Mouse (Mus musculus): ENCODE results near the gene Arhgap22. TPM values are rescaled to one million over a fixed set of nuclear protein-coding genes. Genes with fewer than 3 reads are reported as not detected.

Arhgap22 gene
- polyA plus RNA-seq, 1 experiment, result 10.8 TPM

DNA sequence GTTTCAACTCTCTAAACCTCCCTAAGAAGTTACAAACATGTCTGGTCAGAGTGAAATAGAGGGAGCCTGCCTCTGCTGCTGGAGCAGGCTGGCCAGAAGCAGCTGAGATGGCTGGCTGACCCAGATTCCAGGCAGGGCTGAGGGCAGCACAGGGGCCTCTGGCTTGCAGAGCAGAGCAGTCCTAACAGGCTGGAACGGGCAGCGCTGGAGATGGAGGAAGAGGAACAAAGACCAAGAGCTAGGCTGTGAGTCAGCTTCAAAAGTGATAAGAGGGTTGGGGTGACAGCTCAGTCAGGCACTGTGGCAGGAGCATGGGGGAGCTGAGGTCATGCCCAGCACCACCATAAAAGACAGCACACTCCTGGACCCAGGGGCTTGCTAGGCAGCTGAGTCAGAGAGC is 62.4 kb downstream of the Arhgap22 start:
- Histone ChIP-seq H3K36me3 (ENCODE audit: control insufficient read depth, insufficient read depth, low read length, poor library complexity, severe bottlenecking) (no peaks in the 10 kb centered on the region), H3K9me3 (replicated peaks; ENCODE audit: control insufficient read depth, insufficient read depth, low read length, poor library complexity, severe bottlenecking) (no peaks in the 10 kb centered on the region), H3K4me3 (ENCODE audit: low read depth, low read length) (no peak overlapping the region), H3K9ac (ENCODE audit: low read depth, poor library complexity, severe bottlenecking) (no peak overlapping the region), H3K27ac (ENCODE audit: insufficient read depth, low read length) (no peak overlapping the region), H3K4me1 (ENCODE audit: control insufficient read depth, insufficient read depth, low read length) (no peaks in the 10 kb centered on the region), H3K27me3 (ENCODE audit: control insufficient read depth, insufficient read depth, low read length, poor library complexity, severe bottlenecking) (no peaks in the 10 kb centered on the region)
- no peak for TF ChIP-seq POLR2A (IDR thresholded peaks at IDR 0.05; ENCODE audit: insufficient read depth, low read length)

DNA sequence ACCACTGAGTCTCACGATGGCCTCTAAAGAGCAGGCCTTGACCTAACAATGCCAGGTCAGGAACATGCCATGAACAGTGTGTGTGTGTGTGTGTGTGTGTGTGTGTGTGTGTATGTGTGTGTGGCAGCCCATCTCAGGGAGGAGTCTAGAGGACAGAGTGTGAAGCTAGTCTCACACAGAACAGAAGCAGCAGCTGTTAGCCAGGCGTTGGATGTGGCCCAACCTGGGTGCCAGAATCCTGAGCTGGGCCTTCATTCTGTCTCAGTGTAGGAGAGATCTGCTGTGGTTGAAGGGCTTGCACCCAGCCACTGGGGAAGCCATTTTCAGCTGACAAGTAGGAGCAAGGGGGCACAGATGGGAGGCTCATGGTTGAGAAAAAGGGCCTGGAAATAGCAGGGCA is 64.5 kb downstream of the Arhgap22 start:
- H3K27ac ChIP-seq (ENCODE audit: insufficient read depth, low read length), result no peak overlapping the region
- H3K36me3 ChIP-seq (ENCODE audit: control insufficient read depth, insufficient read depth, low read length, poor library complexity, severe bottlenecking), result no peaks in the 10 kb centered on the region
- H3K9me3 ChIP-seq (replicated peaks; ENCODE audit: control insufficient read depth, insufficient read depth, low read length, poor library complexity, severe bottlenecking), result no peaks in the 10 kb centered on the region
- TF ChIP-seq POLR2A (IDR thresholded peaks at IDR 0.05; ENCODE audit: insufficient read depth, low read length) (no peak), CTCF (IDR thresholded peaks at IDR 0.05; ENCODE audit: low read depth, low read length) (no peak), EP300 (IDR thresholded peaks at IDR 0.05; ENCODE audit: insufficient read depth, low read depth, low read length) (no peak)
- no peak overlapping the region for H3K4me3 ChIP-seq (ENCODE audit: low read depth, low read length)
- no peaks in the 10 kb centered on the region for H3K27me3 ChIP-seq (ENCODE audit: control insufficient read depth, insufficient read depth, low read length, poor library complexity, severe bottlenecking)
- no peaks in the 10 kb centered on the region for H3K4me1 ChIP-seq (ENCODE audit: control insufficient read depth, insufficient read depth, low read length)
- H3K9ac ChIP-seq (ENCODE audit: low read depth, poor library complexity, severe bottlenecking), result no peak overlapping the region

DNA sequence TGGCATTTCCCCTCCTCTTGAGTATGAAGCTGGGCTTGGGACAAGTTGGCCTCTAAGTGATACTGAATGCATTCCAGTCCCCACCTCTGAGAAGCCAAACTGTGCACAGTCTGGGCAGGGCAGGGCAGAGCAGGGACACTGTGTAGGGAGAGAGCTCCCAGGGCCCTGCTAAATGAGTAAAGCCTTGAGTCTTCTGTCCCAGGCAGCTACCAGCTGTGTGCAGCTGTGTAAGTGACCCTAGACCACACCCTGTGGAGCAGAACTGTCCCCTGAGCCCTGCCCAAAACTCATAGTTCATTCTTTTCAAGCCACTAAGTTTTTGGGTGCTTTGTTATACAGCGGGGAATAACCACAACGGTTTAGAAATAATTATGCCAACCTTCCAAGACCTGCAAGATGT is 67.1 kb downstream of the Arhgap22 start:
- H3K27me3 ChIP-seq (ENCODE audit: control insufficient read depth, insufficient read depth, low read length, poor library complexity, severe bottlenecking), result no peaks in the 10 kb centered on the region
- H3K9ac ChIP-seq (ENCODE audit: low read depth, poor library complexity, severe bottlenecking), result no peak overlapping the region
- no peaks in the 10 kb centered on the region for H3K9me3 ChIP-seq (replicated peaks; ENCODE audit: control insufficient read depth, insufficient read depth, low read length, poor library complexity, severe bottlenecking)
- no peak overlapping the region for H3K27ac ChIP-seq (ENCODE audit: insufficient read depth, low read length)
- no peaks in the 10 kb centered on the region for H3K36me3 ChIP-seq (ENCODE audit: control insufficient read depth, insufficient read depth, low read length, poor library complexity, severe bottlenecking)
- no peak overlapping the region for H3K4me3 ChIP-seq (ENCODE audit: low read depth, low read length)
- TF ChIP-seq EP300 (IDR thresholded peaks at IDR 0.05; ENCODE audit: insufficient read depth, low read depth, low read length) (no peak), CTCF (IDR thresholded peaks at IDR 0.05; ENCODE audit: low read depth, low read length) (no peak), POLR2A (IDR thresholded peaks at IDR 0.05; ENCODE audit: insufficient read depth, low read length) (no peak)
- H3K4me1 ChIP-seq (ENCODE audit: control insufficient read depth, insufficient read depth, low read length), result no peaks in the 10 kb centered on the region

DNA sequence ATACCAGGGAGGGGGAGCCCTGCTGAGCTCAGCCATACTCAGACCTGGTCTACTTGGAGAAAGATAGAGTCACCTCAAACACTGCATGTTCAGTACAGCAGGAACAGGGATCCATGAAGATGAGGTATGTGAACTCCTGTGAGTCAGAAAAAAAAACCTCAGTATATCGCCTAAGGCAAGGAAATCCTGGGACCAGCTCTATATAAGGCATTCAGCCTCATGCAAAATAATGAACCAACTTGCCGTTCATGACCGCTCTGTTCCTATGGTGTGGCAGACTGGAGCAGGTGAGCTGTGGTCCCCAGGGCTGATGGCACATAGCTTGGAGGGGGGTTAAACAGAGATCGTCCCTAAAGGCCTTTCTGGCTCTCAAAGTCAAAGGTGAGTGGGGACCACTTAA is 68.6 kb downstream of the Arhgap22 start:
- Histone ChIP-seq H3K4me1 (ENCODE audit: control insufficient read depth, insufficient read depth, low read length) (no peaks in the 10 kb centered on the region), H3K9me3 (replicated peaks; ENCODE audit: control insufficient read depth, insufficient read depth, low read length, poor library complexity, severe bottlenecking) (no peaks in the 10 kb centered on the region), H3K36me3 (ENCODE audit: control insufficient read depth, insufficient read depth, low read length, poor library complexity, severe bottlenecking) (no peaks in the 10 kb centered on the region), H3K4me3 (ENCODE audit: low read depth, low read length) (no peak overlapping the region), H3K27me3 (ENCODE audit: control insufficient read depth, insufficient read depth, low read length, poor library complexity, severe bottlenecking) (no peaks in the 10 kb centered on the region), H3K27ac (ENCODE audit: insufficient read depth, low read length) (no peak overlapping the region), H3K9ac (ENCODE audit: low read depth, poor library complexity, severe bottlenecking) (no peak overlapping the region)
- TF ChIP-seq CTCF (IDR thresholded peaks at IDR 0.05; ENCODE audit: low read depth, low read length) (no peak), POLR2A (IDR thresholded peaks at IDR 0.05; ENCODE audit: insufficient read depth, low read length) (no peak), EP300 (IDR thresholded peaks at IDR 0.05; ENCODE audit: insufficient read depth, low read depth, low read length) (no peak)

DNA sequence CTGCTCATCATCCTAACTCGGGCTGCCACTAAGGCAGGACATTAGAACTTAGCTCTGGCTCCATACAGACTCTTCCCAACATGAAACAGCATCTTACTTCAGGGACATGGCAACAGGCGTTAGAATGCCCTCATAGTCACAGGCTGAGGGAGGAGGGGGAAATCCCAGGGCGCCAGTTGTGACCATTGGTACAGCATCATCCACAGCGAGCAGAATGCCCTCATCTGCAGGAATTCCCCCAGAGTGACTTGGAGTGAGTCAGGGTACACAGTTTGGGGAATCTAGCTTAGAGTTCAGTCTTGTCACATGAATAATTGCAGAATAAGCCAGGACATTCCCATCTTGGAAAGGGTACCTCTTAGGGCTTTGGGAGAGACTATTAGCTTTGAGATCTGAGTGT is 74.1 kb downstream of the Arhgap22 start:
- H3K27ac ChIP-seq (ENCODE audit: insufficient read depth, low read length), result no peak overlapping the region
- no peaks in the 10 kb centered on the region for H3K27me3 ChIP-seq (ENCODE audit: control insufficient read depth, insufficient read depth, low read length, poor library complexity, severe bottlenecking)
- H3K4me3 ChIP-seq (ENCODE audit: low read depth, low read length), result no peak overlapping the region
- no peaks in the 10 kb centered on the region for H3K36me3 ChIP-seq (ENCODE audit: control insufficient read depth, insufficient read depth, low read length, poor library complexity, severe bottlenecking)
- no peak for TF ChIP-seq CTCF (IDR thresholded peaks at IDR 0.05; ENCODE audit: low read depth, low read length)
- no peak for TF ChIP-seq POLR2A (IDR thresholded peaks at IDR 0.05; ENCODE audit: insufficient read depth, low read length)
- TF ChIP-seq EP300 (IDR thresholded peaks at IDR 0.05; ENCODE audit: insufficient read depth, low read depth, low read length), result no peak
- no peaks in the 10 kb centered on the region for H3K4me1 ChIP-seq (ENCODE audit: control insufficient read depth, insufficient read depth, low read length)
- no peaks in the 10 kb centered on the region for H3K9me3 ChIP-seq (replicated peaks; ENCODE audit: control insufficient read depth, insufficient read depth, low read length, poor library complexity, severe bottlenecking)
- H3K9ac ChIP-seq (ENCODE audit: low read depth, poor library complexity, severe bottlenecking), result no peak overlapping the region

DNA sequence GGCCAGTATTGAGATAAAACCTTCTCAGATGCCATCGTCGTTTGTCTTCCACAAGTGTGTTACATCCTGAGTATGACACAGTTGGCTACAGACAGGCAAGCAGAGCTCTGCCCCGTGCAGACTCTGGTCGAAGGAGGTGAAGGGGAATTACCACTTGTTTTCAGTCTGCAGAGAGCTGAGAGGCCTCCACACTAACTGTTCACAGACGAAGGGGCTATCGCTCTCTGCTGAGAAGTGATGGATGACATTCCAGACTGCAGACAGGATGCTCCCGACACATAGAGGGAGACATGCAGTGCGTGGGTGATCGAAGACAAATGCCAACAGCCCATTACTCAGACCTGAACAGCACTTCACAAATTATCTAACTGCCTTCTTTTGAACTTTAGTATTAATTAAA is 76.2 kb downstream of the Arhgap22 start:
- Histone ChIP-seq H3K36me3 (ENCODE audit: control insufficient read depth, insufficient read depth, low read length, poor library complexity, severe bottlenecking) (no peaks in the 10 kb centered on the region), H3K27me3 (ENCODE audit: control insufficient read depth, insufficient read depth, low read length, poor library complexity, severe bottlenecking) (no peaks in the 10 kb centered on the region), H3K27ac (ENCODE audit: insufficient read depth, low read length) (no peak overlapping the region), H3K9me3 (replicated peaks; ENCODE audit: control insufficient read depth, insufficient read depth, low read length, poor library complexity, severe bottlenecking) (no peaks in the 10 kb centered on the region; the same call in 1 of the 2 replicates), H3K4me3 (ENCODE audit: low read depth, low read length) (no peak overlapping the region), H3K9ac (ENCODE audit: low read depth, poor library complexity, severe bottlenecking) (no peak overlapping the region), H3K4me1 (ENCODE audit: control insufficient read depth, insufficient read depth, low read length) (no peaks in the 10 kb centered on the region)
- no peak for TF ChIP-seq POLR2A (IDR thresholded peaks at IDR 0.05; ENCODE audit: insufficient read depth, low read length)
- TF ChIP-seq CTCF (IDR thresholded peaks at IDR 0.05; ENCODE audit: low read depth, low read length), result no peak
- no peak for TF ChIP-seq EP300 (IDR thresholded peaks at IDR 0.05; ENCODE audit: insufficient read depth, low read depth, low read length)

All from ES-Bruce4 (cell line).